Mouse (Mus musculus) limb, embryonic 14.5 days (tissue): ENCODE measurements around the gene Vsig10l. TPM values are rescaled to one million over a fixed set of nuclear protein-coding genes. Genes with fewer than 3 reads are reported as not detected.

ENCODE experiments used
- ATAC-seq: fragments of 200-750 bp; cut with Nextera tagmentation; 2 replicates; pipeline ENCODE4 v1.8.0; 2017; ENCODE audit warnings: low read depth, moderate number of reproducible peaks, moderate TSS enrichment; ENCODE audit not compliant: low FRiP score
- DNase-seq: peaks from one replicate; pipeline ENCODE4 v3.0.0-alpha.2; 2015; ENCODE audit warnings: low spot score
- H3K27ac ChIP-seq: fragments of 300-500 bp; sonication (generic); replicated peaks from 2 replicates; pipeline ENCODE4 v1.5.1; 2014; ENCODE audit warnings: low read depth, mild to moderate bottlenecking, low read length, moderate library complexity, mixed read lengths
- H3K27me3 ChIP-seq: fragments of 300-500 bp; sonication (generic); 2 replicates; pipeline ENCODE4 v1.6.1; 2014; ENCODE audit warnings: low read length, mixed read lengths; ENCODE audit not compliant: control insufficient read depth, insufficient read depth
- H3K36me3 ChIP-seq: fragments of 300-500 bp; sonication (generic); 2 replicates; pipeline ENCODE4 v1.6.1; 2014; ENCODE audit warnings: mild to moderate bottlenecking, low read length, moderate library complexity, mixed read lengths; ENCODE audit not compliant: control insufficient read depth, insufficient read depth
- H3K4me1 ChIP-seq: fragments of 300-500 bp; sonication (generic); 2 replicates; pipeline ENCODE4 v1.6.1; 2014; ENCODE audit warnings: antibody characterized with exemption, low read length, mixed read lengths; ENCODE audit not compliant: control insufficient read depth, insufficient read depth
- H3K4me2 ChIP-seq: fragments of 300-500 bp; sonication (generic); replicated peaks from 2 replicates; pipeline ENCODE4 v1.6.1; 2014; ENCODE audit warnings: low read depth, mild to moderate bottlenecking, low read length, moderate library complexity; ENCODE audit not compliant: severe bottlenecking
- H3K4me3 ChIP-seq: fragments of 300-500 bp; sonication (generic); replicated peaks from 2 replicates; pipeline ENCODE4 v1.5.1; 2014; ENCODE audit warnings: low read length
- H3K9ac ChIP-seq: fragments of 300-500 bp; sonication (generic); 2 replicates; pipeline ENCODE4 v1.6.1; 2014; ENCODE audit warnings: mild to moderate bottlenecking, low read depth, low read length, moderate library complexity; ENCODE audit not compliant: severe bottlenecking
- H3K9me3 ChIP-seq: fragments of 300-500 bp; sonication (generic); 2 replicates; pipeline ENCODE4 v1.6.1; 2016; ENCODE audit warnings: low read length; ENCODE audit not compliant: control insufficient read depth
- POLR2A ChIP-seq: fragments of 200-500 bp; IDR thresholded peaks from 2 replicates; pipeline ENCODE4 v1.8.0; 2012; ENCODE audit warnings: inconsistent platforms, mild to moderate bottlenecking, moderate library complexity, borderline replicate concordance; ENCODE audit not compliant: insufficient read depth, insufficient read length; ENCODE audit errors: extremely low read depth
- WGBS: fragments of 180-500 bp; shearing (Covaris S2); extraction: QIAGEN DNeasy Blood & Tissue Kit; methylation state at CpG from one replicate; pipeline ENCODE4 v1.1.7; 2014; 5-methylcytosine and 5-hydroxymethylcytosine counted together
- polyA plus RNA-seq, 2 experiments: library from polyadenylated mRNA; depleted of rRNA in 1 of 2; stranded (reverse) in 1 of 2; unstranded in 1 of 2; fragments of >200 nt; fragmentation: Nextera tagmentation in 1 of 2; extraction: Ambion mirVana in 1 of 2; gene quantifications; 2 replicates each; pipeline versions ENCODE4 v1.2.1 to v1.2.3; 2012 to 2014

The Vsig10l gene
- polyA plus RNA-seq, 2 experiments: 5.0 to 6.6 TPM

DNA sequence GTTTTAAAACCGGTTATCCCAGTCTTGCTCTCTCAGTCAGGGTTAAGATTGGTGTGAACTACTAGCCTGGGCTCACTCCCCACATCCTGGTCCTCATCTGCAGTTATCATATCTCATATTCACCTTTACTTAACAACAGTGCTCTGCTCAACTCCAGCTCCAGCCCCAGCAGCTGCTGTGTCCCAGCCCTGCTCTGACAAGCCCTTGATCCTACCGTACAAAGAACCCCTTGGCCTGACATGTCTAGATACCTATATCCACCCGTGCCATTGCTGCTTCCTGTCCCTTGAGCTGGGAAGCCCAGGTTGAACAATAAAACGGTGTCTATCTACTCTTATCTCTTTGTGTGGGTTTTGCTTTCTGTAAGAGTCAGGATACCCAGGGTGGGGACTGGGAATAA lies 33.5 kb upstream of the Vsig10l start:
- H3K4me2 ChIP-seq: no peak overlapping the region
- no peaks in the 10 kb centered on the region for H3K27me3 ChIP-seq
- DNase-seq (no peak), ATAC-seq (no peak)
- no peaks in the 10 kb centered on the region for H3K9me3 ChIP-seq
- no peaks in the 10 kb centered on the region for H3K4me1 ChIP-seq
- H3K36me3 ChIP-seq: no peaks in the 10 kb centered on the region
- H3K27ac ChIP-seq: no peak overlapping the region
- no peak overlapping the region for H3K4me3 ChIP-seq
- TF ChIP-seq POLR2A: no peak
- WGBS: 56% methylated on average over 4 of the region's 4 CpGs
- H3K9ac ChIP-seq: no peak overlapping the region

DNA sequence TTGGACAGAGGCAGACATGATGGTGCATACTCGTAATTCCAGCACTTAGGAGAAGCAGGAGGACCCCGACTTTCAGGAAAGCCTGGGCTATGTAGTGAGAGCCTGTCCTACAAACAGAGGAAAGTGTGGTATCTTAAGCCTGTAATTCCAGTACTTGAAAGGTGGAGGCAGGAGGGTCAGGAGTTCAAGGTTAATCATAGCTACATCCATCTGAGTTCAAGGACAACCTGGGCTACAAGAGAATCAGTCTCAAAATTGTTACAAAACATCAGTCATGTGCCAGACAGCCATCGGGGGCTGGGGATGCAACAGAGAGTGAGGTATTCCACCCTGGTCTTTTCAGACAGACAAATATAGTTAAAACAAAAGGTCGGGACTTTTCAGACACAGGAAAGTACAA lies 30.1 kb upstream of the Vsig10l start:
- H3K27me3 ChIP-seq: no peaks in the 10 kb centered on the region
- no peak for TF ChIP-seq POLR2A
- H3K4me2 ChIP-seq: no peak overlapping the region
- DNase-seq (no peak), ATAC-seq (no peak)
- no peaks in the 10 kb centered on the region for H3K9me3 ChIP-seq
- H3K4me1 ChIP-seq: no peaks in the 10 kb centered on the region
- 73% methylated on average over 4 of the region's 4 CpGs for WGBS
- H3K27ac ChIP-seq: no peak overlapping the region
- H3K9ac ChIP-seq: no peak overlapping the region
- H3K36me3 ChIP-seq: no peaks in the 10 kb centered on the region
- H3K4me3 ChIP-seq: no peak overlapping the region

DNA sequence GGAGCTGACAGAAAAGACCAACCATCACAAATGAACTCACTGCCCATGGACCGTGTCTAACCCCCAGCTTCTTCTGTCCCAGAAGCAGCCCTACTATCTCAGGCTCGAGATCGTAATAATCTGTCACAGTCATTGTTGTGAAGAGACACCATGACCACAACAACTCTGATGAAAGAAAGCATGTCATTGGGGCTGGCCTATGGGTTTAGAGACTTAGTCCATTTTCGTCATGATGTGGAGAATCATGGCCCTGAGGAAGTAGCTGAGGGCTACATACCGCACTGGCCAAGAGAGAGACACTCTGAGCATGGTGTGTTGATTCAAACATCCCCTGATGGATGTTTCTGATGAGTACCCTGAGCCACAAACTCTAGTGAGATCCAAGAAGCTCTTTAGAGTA lies 28.3 kb upstream of the Vsig10l start:
- H3K9me3 ChIP-seq: no peaks in the 10 kb centered on the region
- 83% methylated on average over 5 of the region's 5 CpGs for WGBS
- ATAC-seq: no peak
- no peak for TF ChIP-seq POLR2A
- H3K36me3 ChIP-seq: no peaks in the 10 kb centered on the region
- H3K9ac ChIP-seq: no peak overlapping the region
- no peak overlapping the region for H3K4me3 ChIP-seq
- H3K27ac ChIP-seq: no peak overlapping the region
- no peaks in the 10 kb centered on the region for H3K27me3 ChIP-seq
- no peak for DNase-seq
- no peaks in the 10 kb centered on the region for H3K4me1 ChIP-seq
- H3K4me2 ChIP-seq: no peak overlapping the region

DNA sequence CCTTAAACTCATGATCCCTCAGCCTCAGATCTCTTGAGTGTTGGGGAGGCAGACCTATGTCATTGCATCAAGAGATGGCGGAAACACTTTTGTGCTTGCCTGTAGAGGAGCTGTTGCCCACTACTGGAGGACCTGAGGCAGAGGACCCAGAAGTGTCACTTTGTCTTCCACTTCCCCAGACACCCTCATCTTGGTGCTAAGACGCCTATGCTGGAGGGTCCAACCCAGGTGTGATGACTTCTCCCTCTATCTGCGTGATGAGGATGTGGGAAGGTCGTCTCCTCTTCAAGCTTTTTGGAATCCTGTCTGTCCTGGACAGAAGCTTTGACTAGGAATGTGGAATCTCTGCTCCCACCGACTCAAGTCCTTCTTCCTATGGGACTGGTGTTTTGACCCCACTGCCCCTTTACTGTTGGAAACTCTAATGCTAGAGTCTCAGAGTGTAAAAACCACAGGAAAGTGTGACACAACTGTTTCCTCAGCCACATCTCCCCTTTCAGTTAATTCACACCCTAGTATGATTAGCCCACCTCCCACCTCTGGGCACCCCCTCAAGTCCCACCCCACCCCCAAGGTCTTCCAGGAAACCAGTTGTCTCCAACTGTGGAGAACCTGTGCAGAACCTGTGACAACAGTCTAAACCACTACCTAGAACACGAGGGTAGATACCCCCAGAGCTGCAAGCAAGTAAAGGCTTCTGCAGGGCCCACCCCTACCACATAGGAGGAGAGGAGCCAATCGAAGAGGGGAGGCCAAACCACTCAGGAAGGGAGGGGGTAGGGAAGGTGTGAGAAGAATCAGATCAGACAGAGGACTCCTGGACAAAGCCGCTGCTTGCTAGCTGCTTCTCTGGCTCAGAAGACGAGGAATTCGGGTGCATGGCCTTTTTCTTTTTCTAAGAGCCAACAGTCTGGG lies 26.4 kb upstream of the Vsig10l start, which contains the start of gene Nkg7:
Gene Nkg7, plus strand, starts transcription at position 733 of the 915 bp plus-strand sequence.
- no peak for TF ChIP-seq POLR2A
- Histone ChIP-seq H3K27ac (no peak within 1 kb of the TSS), H3K9ac (no peak within 1 kb of the TSS), H3K4me1 (no peaks in the 10 kb centered on the region), H3K4me3 (no peak within 1 kb of the TSS), H3K4me2 (no peak within 1 kb of the TSS), H3K27me3 (no peaks in the 10 kb centered on the region), H3K36me3 (no peaks in the 10 kb centered on the region), H3K9me3 (no peaks in the 10 kb centered on the region)
- ATAC-seq (no peak), DNase-seq (no peak)
- WGBS: 68% methylated on average over 10 of the region's 10 CpGs

DNA sequence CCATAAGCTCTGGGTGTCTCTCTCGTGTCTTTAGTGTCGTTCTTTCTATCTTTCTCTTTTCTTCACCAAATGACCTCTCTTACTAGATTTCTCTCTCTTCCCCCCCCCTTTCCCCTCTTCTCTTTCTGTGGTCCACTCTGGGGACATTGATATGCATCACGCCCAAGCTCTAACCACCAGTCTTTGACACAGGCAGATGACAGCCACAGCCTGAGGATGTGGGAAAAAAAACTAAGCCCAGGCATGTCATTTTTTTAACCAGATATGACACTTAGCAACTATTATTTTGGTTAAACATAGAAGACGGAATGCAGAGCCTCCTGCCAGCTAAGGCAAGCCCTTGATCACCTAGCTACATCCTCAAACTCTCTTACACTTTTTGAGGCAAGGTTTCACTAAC lies 24.3 kb upstream of the Vsig10l start:
- 82% methylated on average over 4 of the region's 4 CpGs for WGBS
- no peaks in the 10 kb centered on the region for H3K27me3 ChIP-seq
- peaks cover 10% of the 10 kb centered on the region for H3K4me1 ChIP-seq
- no peak overlapping the region for H3K9ac ChIP-seq
- H3K9me3 ChIP-seq: no peaks in the 10 kb centered on the region
- H3K36me3 ChIP-seq: no peaks in the 10 kb centered on the region
- ATAC-seq: no peak
- no peak for TF ChIP-seq POLR2A
- H3K27ac ChIP-seq: no peak overlapping the region
- no peak for DNase-seq
- H3K4me2 ChIP-seq: no peak overlapping the region
- no peak overlapping the region for H3K4me3 ChIP-seq

DNA sequence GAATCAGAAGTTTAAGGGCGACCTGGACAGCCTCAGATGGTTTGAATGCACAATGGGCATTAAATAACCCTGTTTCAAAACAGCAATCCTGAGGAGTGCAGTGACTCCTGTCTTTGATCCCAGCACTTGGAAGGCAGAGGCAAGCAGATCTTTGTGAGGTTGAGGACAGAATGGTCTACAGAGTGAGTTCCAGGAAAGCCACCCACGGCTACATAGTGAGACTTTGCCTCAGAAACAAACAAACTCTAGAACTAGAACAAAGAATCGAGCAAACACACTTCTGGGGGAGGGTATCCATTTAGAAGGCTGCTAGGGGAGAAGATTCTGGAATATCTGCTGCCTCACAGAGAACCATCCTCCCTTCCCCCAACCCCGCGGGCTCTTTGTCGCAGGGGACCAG lies 22.5 kb upstream of the Vsig10l start, which contains the start of gene Cldnd2:
Gene Cldnd2, plus strand, starts transcription at position 301 of the 400 bp plus-strand sequence.
- DNase-seq (no peak), ATAC-seq (no peak)
- Histone ChIP-seq H3K27ac (no peak within 1 kb of the TSS), H3K4me3 (no peak within 1 kb of the TSS), H3K9me3 (no peaks in the 10 kb centered on the region), H3K36me3 (no peaks in the 10 kb centered on the region), H3K4me1 (peaks cover 19% of the 10 kb centered on the region), H3K27me3 (no peaks in the 10 kb centered on the region), H3K4me2 (no peak within 1 kb of the TSS), H3K9ac (no peak within 1 kb of the TSS)
- no peak for TF ChIP-seq POLR2A
- 83% methylated on average over 6 of the region's 6 CpGs for whole genome bisulfite sequencing
